Mouse (Mus musculus) embryonic fibroblast, embryonic 13.5 days (primary cell): ENCODE measurements around the gene Ahnak.

Experiments
- CTCF ChIP-seq: IDR thresholded peaks from 2 replicates; pipeline ENCODE4 v1.5.1; 2011; ENCODE audit warnings: mild to moderate bottlenecking, control low read depth, low read length, moderate library complexity, borderline replicate concordance; ENCODE audit not compliant: insufficient read depth
- POLR2A ChIP-seq: IDR thresholded peaks from 2 replicates; pipeline ENCODE4 v1.6.1; 2011; ENCODE audit warnings: low read depth, mild to moderate bottlenecking, control low read depth, low read length, moderate library complexity

GRCm38 (mm10) chr19:9106096-9106495, 117.0 kb downstream of the Ahnak start:
- TF ChIP-seq CTCF, result no peak
- no peak for TF ChIP-seq POLR2A
